Mouse (Mus musculus) kidney, embryonic 15.5 days (tissue): ENCODE data around the gene Ufsp1. TPM values are rescaled to one million over a fixed set of nuclear protein-coding genes. Genes with fewer than 3 reads are reported as not detected.

Experiments
- ATAC-seq: fragments of 200-750 bp; cut with Nextera tagmentation; replicated peaks from 2 replicates; pipeline ENCODE4 v1.8.0; 2017; ENCODE audit warnings: moderate TSS enrichment; ENCODE audit not compliant: low FRiP score
- H3K27ac ChIP-seq: fragments of 300-500 bp; sonication (generic); 2 replicates; pipeline ENCODE4 v1.5.1; 2015; ENCODE audit warnings: mild to moderate bottlenecking, inconsistent platforms
- H3K27me3 ChIP-seq: fragments of 300-500 bp; sonication (generic); 2 replicates; pipeline ENCODE4 v1.6.1; 2015; ENCODE audit warnings: inconsistent platforms
- H3K36me3 ChIP-seq: fragments of 300-500 bp; sonication (generic); 2 replicates; pipeline ENCODE4 v1.6.1; 2015; ENCODE audit warnings: inconsistent platforms
- H3K4me1 ChIP-seq: fragments of 300-500 bp; sonication (generic); 2 replicates; pipeline ENCODE4 v1.6.1; 2015; ENCODE audit warnings: inconsistent platforms
- H3K4me2 ChIP-seq: fragments of 300-500 bp; sonication (generic); 2 replicates; pipeline ENCODE4 v1.6.1; 2015; ENCODE audit warnings: moderate library complexity, mild to moderate bottlenecking, inconsistent platforms
- H3K4me3 ChIP-seq: fragments of 300-500 bp; sonication (generic); replicated peaks from 2 replicates; pipeline ENCODE4 v1.5.1; 2015; ENCODE audit warnings: mild to moderate bottlenecking, inconsistent platforms
- H3K9ac ChIP-seq: fragments of 300-500 bp; sonication (generic); 2 replicates; pipeline ENCODE4 v1.6.1; 2015; ENCODE audit warnings: mild to moderate bottlenecking, inconsistent platforms
- H3K9me3 ChIP-seq: fragments of 300-500 bp; sonication (generic); replicated peaks from 2 replicates; pipeline ENCODE4 v1.6.1; 2016; ENCODE audit warnings: inconsistent platforms
- WGBS: fragments of 180-500 bp; shearing (Covaris S2); methylation state at CpG from one replicate; pipeline ENCODE4 v1.1.7; 2015; ENCODE audit warnings: mixed read lengths; 5-methylcytosine and 5-hydroxymethylcytosine counted together
- polyA plus RNA-seq: library from polyadenylated mRNA; unstranded; fragments of >200 nt; fragmentation: Nextera tagmentation; extraction: Ambion mirVana; gene quantifications from 2 replicates; pipeline ENCODE4 v1.2.1, GENCODE M21; 2015

Gene Ufsp1
- polyA plus RNA-seq, 1 experiment from 2014 or later, result 5.9 TPM

DNA sequence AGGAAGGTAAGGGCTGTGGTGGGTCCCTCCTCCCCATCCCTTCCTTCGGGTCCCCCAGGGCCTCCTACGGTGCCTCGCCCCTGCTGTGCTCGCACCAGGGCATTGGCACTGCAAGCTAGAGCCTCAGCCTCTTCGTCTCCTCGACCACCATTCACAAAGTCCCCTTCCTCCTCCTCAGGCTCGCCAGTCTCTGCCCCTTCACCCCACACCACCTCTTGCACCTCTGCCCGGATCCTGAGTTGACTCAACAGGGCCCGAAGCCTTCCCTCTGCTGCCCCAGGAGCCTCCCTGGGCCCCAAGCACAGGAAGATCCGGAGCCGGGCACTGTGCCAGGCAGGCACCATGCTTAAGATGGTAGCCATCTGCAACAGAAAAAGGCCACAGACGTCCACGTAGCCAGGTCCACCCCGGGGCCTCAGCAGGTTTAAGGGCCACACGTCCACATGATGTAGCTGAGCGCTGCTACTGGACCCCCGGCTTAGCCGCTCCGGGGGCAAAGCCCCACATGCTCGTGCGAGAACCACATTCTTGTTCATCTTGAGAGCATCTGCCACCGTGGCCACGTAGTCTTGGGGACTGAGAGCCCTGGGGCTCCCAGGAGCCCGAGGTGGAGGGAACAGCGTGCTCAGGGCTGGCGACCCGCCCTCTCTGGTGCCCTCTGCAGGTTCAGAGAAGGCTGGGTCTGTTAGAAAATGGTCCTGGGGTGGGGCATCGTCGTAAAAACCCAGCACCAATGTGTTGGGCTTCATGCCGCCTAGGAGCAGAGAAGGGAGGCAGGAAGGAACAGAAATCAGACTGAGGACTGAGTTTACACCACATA is 20.9 kb downstream of the Ufsp1 start:
- ATAC-seq, result peak; percentile 0; the same call in 1 of the 2 replicates
- WGBS, result 43% methylated on average over 30 of the region's 30 CpGs
- H3K36me3 ChIP-seq, result peaks cover 51% of the 10 kb centered on the region
- H3K4me3 ChIP-seq, result 0 out of 2 replicates have a peak overlapping the region, but pooled peaks have one; percentile 75
- peak overlapping the region; percentile 95 for H3K27ac ChIP-seq
- peak overlapping the region; percentile 85 for H3K4me2 ChIP-seq
- H3K9me3 ChIP-seq, result no peaks in the 10 kb centered on the region
- H3K4me1 ChIP-seq, result peaks cover 41% of the 10 kb centered on the region
- H3K27me3 ChIP-seq, result no peaks in the 10 kb centered on the region
- 0 out of 2 replicates have a peak overlapping the region, but pooled peaks have one; percentile 80 for H3K9ac ChIP-seq

DNA sequence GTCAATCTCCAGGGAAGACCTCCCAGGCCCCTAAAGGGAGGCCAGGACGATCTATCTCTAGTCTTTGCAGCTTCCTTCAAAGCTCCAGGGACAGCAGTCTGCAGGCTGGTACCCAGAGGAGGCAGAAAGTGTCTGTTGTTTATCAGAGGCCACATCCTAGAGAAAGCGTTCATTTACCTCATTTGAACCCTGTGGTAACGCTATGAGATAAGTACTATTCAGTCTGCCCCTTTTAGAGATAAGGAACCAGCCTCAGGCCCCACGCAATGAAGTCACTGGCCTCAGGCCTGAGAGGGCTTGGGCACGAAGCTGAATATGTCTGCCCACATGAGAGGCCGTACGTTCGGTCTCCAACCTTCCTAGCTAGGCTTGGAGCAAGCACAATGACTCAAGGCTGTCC is 22.9 kb downstream of the Ufsp1 start:
- Histone ChIP-seq H3K4me2 (no peak overlapping the region), H3K9me3 (no peaks in the 10 kb centered on the region), H3K4me3 (no peak overlapping the region), H3K27ac (no peak overlapping the region), H3K9ac (no peak overlapping the region), H3K36me3 (peaks cover 50% of the 10 kb centered on the region), H3K4me1 (peaks cover 29% of the 10 kb centered on the region), H3K27me3 (no peaks in the 10 kb centered on the region)
- 91% methylated on average over 8 of the region's 8 CpGs for WGBS
- no peak for ATAC-seq

DNA sequence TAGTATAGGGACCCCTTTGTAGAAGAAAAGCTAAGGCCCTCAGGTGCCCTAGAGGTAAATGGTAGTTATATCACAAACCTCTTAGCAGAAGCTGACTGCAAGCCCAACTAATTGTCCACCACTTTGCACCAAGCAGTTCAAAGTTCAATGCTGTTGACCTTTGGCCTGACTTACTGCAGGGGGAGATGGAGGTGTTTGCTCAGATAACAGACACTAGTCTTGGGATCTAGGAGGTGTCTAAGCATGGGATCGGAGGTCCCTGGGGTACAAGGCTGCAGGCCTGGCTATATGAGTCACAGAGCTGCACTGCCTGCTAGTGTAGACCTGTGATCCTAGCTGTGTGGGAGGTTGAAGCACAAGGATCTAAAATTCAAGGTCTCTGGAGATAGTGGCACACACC is 24.1 kb downstream of the Ufsp1 start:
- ATAC-seq, result no peak
- Histone ChIP-seq H3K27ac (no peak overlapping the region), H3K9ac (no peak overlapping the region), H3K4me1 (peaks cover 17% of the 10 kb centered on the region), H3K9me3 (no peaks in the 10 kb centered on the region), H3K27me3 (no peaks in the 10 kb centered on the region), H3K4me2 (no peak overlapping the region), H3K36me3 (peaks cover 57% of the 10 kb centered on the region), H3K4me3 (no peak overlapping the region)
- 75% methylated on average over 1 of the region's 1 CpGs for WGBS

DNA sequence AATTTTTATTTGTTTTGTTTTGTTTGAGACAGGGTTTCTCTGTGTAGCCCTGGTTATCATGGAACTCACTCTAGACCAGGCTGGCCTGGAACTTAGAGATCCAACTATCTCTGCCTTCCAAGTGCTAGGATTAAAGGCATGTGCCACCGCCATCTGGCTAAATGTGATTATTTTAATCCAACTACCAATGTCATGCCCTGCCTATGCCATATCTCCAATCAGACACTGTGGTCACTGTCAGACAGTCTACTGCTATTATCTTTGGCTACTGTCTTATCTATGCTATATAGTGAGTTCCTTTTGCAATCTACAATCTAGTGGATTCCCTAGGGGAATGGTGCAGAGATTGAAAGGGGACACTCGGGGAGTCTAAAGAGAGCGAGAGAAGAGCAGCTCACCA is 26.6 kb downstream of the Ufsp1 start:
- Histone ChIP-seq H3K27me3 (no peaks in the 10 kb centered on the region), H3K36me3 (peaks cover 74% of the 10 kb centered on the region), H3K4me3 (no peak overlapping the region), H3K27ac (no peak overlapping the region), H3K4me1 (no peaks in the 10 kb centered on the region), H3K9ac (no peak overlapping the region), H3K9me3 (no peaks in the 10 kb centered on the region), H3K4me2 (no peak overlapping the region)
- 92% methylated on average over 3 of the region's 3 CpGs for WGBS
- ATAC-seq, result no peak

DNA sequence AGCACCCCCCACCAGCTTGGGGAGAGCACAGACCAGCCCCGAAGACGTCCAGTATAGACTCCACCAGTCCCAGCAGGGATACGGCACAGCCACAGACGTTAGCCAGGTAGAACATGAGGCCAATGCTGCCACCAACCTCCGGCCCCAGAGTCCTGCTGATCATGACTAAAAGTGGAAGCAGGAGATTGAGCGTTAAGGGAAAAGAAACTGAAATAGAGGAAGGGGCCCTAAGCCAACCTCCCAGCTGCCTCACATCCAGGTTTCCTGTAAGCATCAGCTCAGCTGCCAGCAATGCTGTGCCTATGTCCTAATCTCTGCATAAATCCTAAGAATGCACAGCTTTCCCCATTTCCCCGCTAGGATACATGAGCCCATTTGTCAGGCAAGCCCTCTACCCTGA is 36.5 kb downstream of the Ufsp1 start:
- Histone ChIP-seq H3K9me3 (no peaks in the 10 kb centered on the region), H3K36me3 (peaks cover 14% of the 10 kb centered on the region), H3K27me3 (no peaks in the 10 kb centered on the region), H3K27ac (no peak overlapping the region), H3K4me2 (no peak overlapping the region), H3K4me1 (peaks cover 11% of the 10 kb centered on the region), H3K4me3 (no peak overlapping the region), H3K9ac (no peak overlapping the region)
- 86% methylated on average over 7 of the region's 7 CpGs for WGBS
- no peak for ATAC-seq

DNA sequence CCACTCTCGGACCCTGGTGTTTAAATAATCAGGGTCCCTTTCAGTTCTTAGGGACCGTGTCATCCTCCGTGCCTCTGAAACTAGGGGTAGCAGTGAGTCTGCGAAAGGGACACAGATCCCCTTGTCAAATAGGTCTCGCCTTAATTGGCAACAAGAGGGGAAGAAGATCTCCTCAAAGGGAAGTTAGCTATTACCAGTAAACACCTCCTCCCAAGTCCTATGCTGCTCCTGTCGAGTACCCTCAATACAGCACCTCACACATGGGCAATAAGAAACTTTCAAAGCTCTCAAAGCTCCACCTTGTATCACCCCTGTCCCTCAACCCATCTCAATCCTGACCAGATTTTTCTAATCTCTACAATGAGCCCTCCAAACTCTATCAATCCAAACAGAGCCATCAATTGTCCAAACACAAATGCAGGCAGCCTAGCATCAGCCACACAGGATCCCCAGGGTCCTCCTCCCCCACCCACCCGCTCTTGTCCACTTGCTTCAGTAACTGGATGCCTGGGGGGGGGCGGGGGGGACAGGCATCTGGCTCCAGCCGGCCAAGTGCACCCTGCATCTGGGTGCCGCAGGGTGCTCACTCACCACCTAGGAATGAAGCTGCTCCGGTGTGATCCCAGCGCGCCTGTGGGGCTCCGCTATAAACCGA is 38.6 kb downstream of the Ufsp1 start:
- Histone ChIP-seq H3K36me3 (peaks cover 2% of the 10 kb centered on the region; the same call in 1 of the 2 replicates), H3K27ac (peak overlapping the region; percentile 79), H3K9ac (peak overlapping the region; percentile 66), H3K4me1 (peaks cover 23% of the 10 kb centered on the region), H3K9me3 (no peaks in the 10 kb centered on the region), H3K27me3 (no peaks in the 10 kb centered on the region), H3K4me3 (peak overlapping the region; percentile 77), H3K4me2 (peak overlapping the region; percentile 97)
- no peak; the same call in 1 of the 2 replicates for ATAC-seq
- 13% methylated on average over 15 of the region's 15 CpGs for WGBS

DNA sequence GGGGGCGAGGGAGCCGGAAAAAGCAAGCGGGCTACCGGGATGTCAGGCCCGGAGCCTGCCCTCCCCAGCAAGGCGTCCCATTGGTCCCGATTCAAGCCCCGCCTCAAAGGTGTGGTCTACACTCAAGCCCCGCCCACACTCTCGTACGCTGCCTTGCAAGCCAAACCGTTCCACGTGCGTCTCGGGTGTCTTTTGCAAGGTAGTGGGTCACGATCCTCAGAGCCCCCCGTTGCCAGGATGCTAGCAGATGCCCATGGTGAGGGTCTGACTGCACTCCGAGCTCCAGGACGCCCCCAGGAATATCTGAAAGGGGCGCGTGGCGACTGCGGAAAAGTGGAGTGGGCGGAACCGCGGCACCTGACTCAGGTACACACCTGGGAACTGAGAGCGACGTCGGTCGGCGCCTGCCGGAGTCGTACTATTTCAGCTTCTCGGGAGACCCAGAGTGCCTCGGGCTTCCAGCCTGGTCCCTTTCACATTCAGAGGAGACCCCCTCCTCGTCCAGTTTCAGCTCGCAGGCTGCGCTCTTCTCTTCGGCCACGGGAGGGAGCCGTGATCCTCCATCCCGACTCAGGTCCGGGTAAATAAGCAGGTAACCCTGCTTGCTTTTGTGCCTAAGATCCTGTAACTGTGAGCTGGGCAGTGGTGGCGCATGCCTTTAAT is 39.2 kb downstream of the Ufsp1 start, which contains the start of gene Slc12a9:
TSS of gene Slc12a9 (minus strand) at position 86 of the 663 bp plus-strand sequence.
- Histone ChIP-seq H3K27me3 (no peaks in the 10 kb centered on the region), H3K27ac (peak within 1 kb of the TSS; percentile 79), H3K4me1 (peaks cover 23% of the 10 kb centered on the region), H3K9ac (peak within 1 kb of the TSS; percentile 66), H3K4me3 (peak within 1 kb of the TSS; percentile 77), H3K36me3 (no peaks in the 10 kb centered on the region; the same call in 1 of the 2 replicates), H3K4me2 (peak within 1 kb of the TSS; percentile 97), H3K9me3 (no peaks in the 10 kb centered on the region)
- peak; percentile 94 for ATAC-seq
- WGBS, result under 1% methylated on average over 44 of the region's 44 CpGs

DNA sequence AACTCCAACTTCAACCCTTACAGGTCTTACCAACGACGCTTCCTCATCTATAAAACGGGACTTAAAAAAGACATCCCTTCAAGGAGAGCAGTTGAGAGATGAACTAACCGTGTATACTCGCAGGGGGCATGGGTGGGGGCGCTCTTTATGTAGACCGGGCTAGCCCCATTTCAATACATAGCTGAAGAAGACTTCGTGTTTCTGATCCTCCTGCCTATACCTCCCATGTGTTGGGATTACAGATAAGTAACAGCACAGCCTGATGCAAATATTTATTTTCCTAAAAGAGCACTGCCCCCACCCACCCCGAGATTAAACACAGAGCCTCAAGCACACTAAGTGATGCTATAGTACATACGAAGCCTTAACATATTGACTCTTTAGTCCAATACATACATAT is 39.9 kb downstream of the Ufsp1 start:
- 61% methylated on average over 10 of the region's 10 CpGs for WGBS
- Histone ChIP-seq H3K9ac (no peak overlapping the region), H3K36me3 (no peaks in the 10 kb centered on the region; the same call in 1 of the 2 replicates), H3K4me1 (peaks cover 29% of the 10 kb centered on the region), H3K9me3 (no peaks in the 10 kb centered on the region), H3K27me3 (no peaks in the 10 kb centered on the region), H3K4me2 (peak overlapping the region; percentile 97), H3K4me3 (peak overlapping the region; percentile 77), H3K27ac (peak overlapping the region; percentile 79; the same call in 1 of the 2 replicates)
- ATAC-seq, result no peak

DNA sequence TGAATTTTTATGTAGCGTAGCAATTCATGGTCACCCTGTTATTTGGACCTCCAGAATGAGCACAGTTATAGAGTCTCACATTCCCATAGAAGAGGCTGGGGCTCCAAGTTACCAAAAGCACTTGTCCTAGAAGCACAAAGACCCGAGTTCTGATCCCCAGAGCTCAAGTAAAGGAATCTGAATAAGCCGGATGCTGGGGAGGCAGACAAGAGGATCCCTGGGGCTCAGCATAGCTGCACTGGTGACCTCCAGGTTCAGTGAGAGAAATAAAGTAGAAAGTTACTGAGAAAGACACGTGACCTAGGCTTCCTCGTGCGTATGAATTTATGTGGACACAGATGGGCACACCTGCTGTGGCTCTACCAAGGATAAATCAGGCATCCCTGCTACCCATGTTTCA is 40.6 kb downstream of the Ufsp1 start:
- Histone ChIP-seq H3K27ac (no peak overlapping the region), H3K9me3 (no peaks in the 10 kb centered on the region), H3K36me3 (no peaks in the 10 kb centered on the region; the same call in 1 of the 2 replicates), H3K4me3 (no peak overlapping the region), H3K4me2 (no peak overlapping the region), H3K27me3 (no peaks in the 10 kb centered on the region), H3K9ac (0 out of 2 replicates have a peak overlapping the region, but pooled peaks have one; percentile 18), H3K4me1 (peaks cover 37% of the 10 kb centered on the region)
- 70% methylated on average over 6 of the region's 6 CpGs for WGBS
- ATAC-seq, result no peak

DNA sequence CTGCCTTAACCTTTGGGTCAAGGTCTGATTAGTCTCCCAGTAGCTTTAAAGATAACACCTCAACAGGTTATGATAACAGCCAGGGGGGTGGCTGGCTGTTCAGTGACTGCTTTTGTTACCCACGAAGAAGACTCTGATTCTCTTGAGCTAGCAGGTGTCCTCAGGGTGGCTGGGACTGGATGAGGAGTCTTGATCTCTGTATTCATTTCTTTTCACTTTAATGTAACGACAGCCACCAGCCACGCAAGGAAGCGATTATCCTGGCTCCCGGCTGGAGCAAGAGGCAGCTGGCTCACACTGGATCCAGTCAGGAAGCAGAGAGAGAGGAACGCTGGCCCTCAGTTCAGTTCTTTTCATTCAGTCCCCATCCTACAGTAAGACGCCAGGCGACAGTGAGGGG is 42.8 kb downstream of the Ufsp1 start:
- Histone ChIP-seq H3K4me3 (no peak overlapping the region), H3K4me1 (peaks cover 38% of the 10 kb centered on the region), H3K36me3 (no peaks in the 10 kb centered on the region), H3K9ac (no peak overlapping the region), H3K4me2 (no peak overlapping the region), H3K27ac (peak overlapping the region; percentile 41), H3K27me3 (no peaks in the 10 kb centered on the region), H3K9me3 (no peaks in the 10 kb centered on the region)
- ATAC-seq, result no peak
- WGBS, result 60% methylated on average over 8 of the region's 8 CpGs

DNA sequence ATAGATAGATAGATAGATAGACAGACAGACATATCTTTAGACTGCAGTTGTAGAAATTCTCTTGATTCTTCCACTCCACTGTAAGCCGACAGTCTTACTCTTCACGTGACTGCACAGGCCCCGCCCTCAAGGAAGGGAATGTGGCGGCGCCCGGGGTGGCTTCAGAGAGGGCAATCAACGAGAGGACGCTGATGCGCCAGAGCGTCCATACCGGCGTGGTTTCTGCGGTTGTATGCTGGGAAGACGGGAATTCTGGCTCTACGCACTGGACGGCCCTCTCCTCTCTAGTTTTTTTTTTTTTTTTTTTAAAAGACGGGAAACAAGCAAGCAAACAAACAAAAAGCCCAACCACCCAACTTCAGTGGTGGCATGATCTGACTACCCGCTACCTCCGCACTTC is 43.8 kb downstream of the Ufsp1 start:
- H3K9me3 ChIP-seq, result no peaks in the 10 kb centered on the region

More for the DNA sequence above, 43.8 kb downstream of the Ufsp1 start:
- Histone ChIP-seq H3K36me3 (no peaks in the 10 kb centered on the region), H3K9ac (peak overlapping the region; percentile 52), H3K27me3 (no peaks in the 10 kb centered on the region), H3K4me2 (peak overlapping the region; percentile 77), H3K27ac (peak overlapping the region; percentile 92), H3K4me1 (peaks cover 32% of the 10 kb centered on the region), H3K4me3 (peak overlapping the region; percentile 47)
- ATAC-seq, result peak; percentile 81
- WGBS, result under 1% methylated on average over 19 of the region's 19 CpGs
